Mouse (Mus musculus): ENCODE data around the gene Srebf1. TPM values are rescaled to one million over a fixed set of nuclear protein-coding genes. Genes with fewer than 3 reads are reported as not detected.

Gene Srebf1
- polyA plus RNA-seq, 1 experiment from 2014 or later = 42.6 TPM

DNA sequence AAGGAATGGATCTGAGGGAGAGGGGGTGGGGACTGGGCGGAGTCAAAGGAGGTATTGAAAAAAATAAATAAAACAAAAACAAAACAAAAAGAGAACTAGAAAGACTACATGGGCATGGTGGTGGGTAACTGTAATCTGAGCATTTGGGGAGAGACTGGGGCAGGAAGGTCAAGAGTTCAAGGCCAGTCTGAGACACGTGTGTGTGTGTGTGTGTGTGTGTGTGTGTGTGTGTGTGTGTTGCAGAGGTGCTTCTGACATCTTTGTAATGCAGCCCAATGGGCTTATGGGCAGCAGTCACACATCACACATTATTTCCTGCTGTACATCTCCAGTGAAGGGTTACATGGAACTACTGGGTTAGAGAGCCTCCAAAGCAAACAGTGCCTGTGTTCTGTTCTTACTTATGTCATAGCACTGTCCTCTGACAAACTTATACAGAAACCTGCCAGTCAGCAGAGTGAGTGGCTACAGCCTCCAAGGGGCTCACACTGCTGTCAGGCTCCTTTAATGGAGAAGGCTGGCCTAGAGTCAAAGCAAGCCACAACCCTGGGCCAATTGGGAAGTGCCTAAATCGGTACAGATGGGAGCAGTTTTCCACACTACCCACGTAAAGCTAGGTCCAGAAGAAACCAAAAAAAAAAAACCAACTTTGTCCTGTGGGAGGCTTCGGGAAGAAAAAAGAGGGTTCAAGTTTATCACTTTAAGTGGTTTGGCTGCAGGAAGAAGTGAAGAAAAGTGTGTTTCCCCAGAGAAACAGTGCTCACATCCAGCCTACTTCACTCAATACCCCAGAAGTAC is 25.6 kb upstream of the Srebf1 start:
- no peaks in the 10 kb centered on the region for H3K27me3 ChIP-seq (replicated peaks; ENCODE audit: control insufficient read depth, insufficient read depth, low read length)
- no peak overlapping the region for H3K4me3 ChIP-seq (ENCODE audit: low read depth, low read length)
- H3K36me3 ChIP-seq (ENCODE audit: control insufficient read depth, insufficient read depth, low read length) = peaks cover 11% of the 10 kb centered on the region; the same call in 1 of the 2 replicates
- WGBS = 63% methylated on average over 5 of the region's 5 CpGs
- H3K27ac ChIP-seq (ENCODE audit: low read depth, low read length) = peak overlapping the region; percentile 76
- H3K4me2 ChIP-seq (ENCODE audit: low read length) = no peak overlapping the region
- no peaks in the 10 kb centered on the region for H3K9me3 ChIP-seq (replicated peaks; ENCODE audit: control insufficient read depth, low read length)
- H3K9ac ChIP-seq (ENCODE audit: low read length) = no peak overlapping the region
- 0 out of 2 replicates have a peak, but pooled peaks cover 2% of the 10 kb centered on the region for H3K4me1 ChIP-seq (ENCODE audit: control insufficient read depth, insufficient read depth, low read length)
- ATAC-seq (no peak), DNase-seq (ENCODE audit: low spot score) (no peak)

- Histone ChIP-seq H3K9ac (ENCODE audit: low read length) (no peak overlapping the region), H3K36me3 (ENCODE audit: control insufficient read depth, insufficient read depth, low read length) (peaks cover 15% of the 10 kb centered on the region), H3K4me2 (ENCODE audit: low read length) (no peak overlapping the region), H3K4me1 (ENCODE audit: control insufficient read depth, insufficient read depth, low read length) (0 out of 2 replicates have a peak, but pooled peaks cover 2% of the 10 kb centered on the region), H3K4me3 (ENCODE audit: low read depth, low read length) (no peak overlapping the region), H3K27ac (ENCODE audit: low read depth, low read length) (peak overlapping the region; percentile 60; the same call in 1 of the 2 replicates), H3K9me3 (replicated peaks; ENCODE audit: control insufficient read depth, low read length) (no peaks in the 10 kb centered on the region), H3K27me3 (replicated peaks; ENCODE audit: control insufficient read depth, insufficient read depth, low read length) (no peaks in the 10 kb centered on the region)
- DNase-seq (ENCODE audit: low spot score) (peak; percentile 29), ATAC-seq (no peak)
These were observed 23.7 kb upstream of the Srebf1 start for GRCm38 (mm10) chr11:60246077-60246476.

GRCm38 (mm10) chr11:60244503-60245143 is 22.2 kb upstream of the Srebf1 start:
- 66% methylated on average over 11 of the region's 11 CpGs for WGBS
- H3K9me3 ChIP-seq (replicated peaks; ENCODE audit: control insufficient read depth, low read length) = no peaks in the 10 kb centered on the region
- ATAC-seq = no peak
- H3K4me2 ChIP-seq (ENCODE audit: low read length) = no peak overlapping the region
- no peak overlapping the region for H3K4me3 ChIP-seq (ENCODE audit: low read depth, low read length)
- no peak overlapping the region for H3K27ac ChIP-seq (ENCODE audit: low read depth, low read length)
- no peak overlapping the region for H3K9ac ChIP-seq (ENCODE audit: low read length)
- H3K27me3 ChIP-seq (replicated peaks; ENCODE audit: control insufficient read depth, insufficient read depth, low read length) = no peaks in the 10 kb centered on the region
- DNase-seq (ENCODE audit: low spot score) = no peak
- H3K36me3 ChIP-seq (ENCODE audit: control insufficient read depth, insufficient read depth, low read length) = peaks cover 18% of the 10 kb centered on the region
- H3K4me1 ChIP-seq (ENCODE audit: control insufficient read depth, insufficient read depth, low read length) = 0 out of 2 replicates have a peak, but pooled peaks cover 2% of the 10 kb centered on the region

- Histone ChIP-seq H3K4me2 (ENCODE audit: low read length) (no peak overlapping the region), H3K4me3 (ENCODE audit: low read depth, low read length) (no peak overlapping the region), H3K36me3 (ENCODE audit: control insufficient read depth, insufficient read depth, low read length) (peaks cover 25% of the 10 kb centered on the region), H3K27ac (ENCODE audit: low read depth, low read length) (no peak overlapping the region), H3K4me1 (ENCODE audit: control insufficient read depth, insufficient read depth, low read length) (no peaks in the 10 kb centered on the region), H3K9ac (ENCODE audit: low read length) (no peak overlapping the region), H3K27me3 (replicated peaks; ENCODE audit: control insufficient read depth, insufficient read depth, low read length) (no peaks in the 10 kb centered on the region), H3K9me3 (replicated peaks; ENCODE audit: control insufficient read depth, low read length) (no peaks in the 10 kb centered on the region)
- ATAC-seq = no peak
- no peak for DNase-seq (ENCODE audit: low spot score)
- WGBS = 88% methylated on average over 4 of the region's 4 CpGs
These were observed 18.1 kb upstream of the Srebf1 start for GRCm38 (mm10) chr11:60240509-60240908.

DNA sequence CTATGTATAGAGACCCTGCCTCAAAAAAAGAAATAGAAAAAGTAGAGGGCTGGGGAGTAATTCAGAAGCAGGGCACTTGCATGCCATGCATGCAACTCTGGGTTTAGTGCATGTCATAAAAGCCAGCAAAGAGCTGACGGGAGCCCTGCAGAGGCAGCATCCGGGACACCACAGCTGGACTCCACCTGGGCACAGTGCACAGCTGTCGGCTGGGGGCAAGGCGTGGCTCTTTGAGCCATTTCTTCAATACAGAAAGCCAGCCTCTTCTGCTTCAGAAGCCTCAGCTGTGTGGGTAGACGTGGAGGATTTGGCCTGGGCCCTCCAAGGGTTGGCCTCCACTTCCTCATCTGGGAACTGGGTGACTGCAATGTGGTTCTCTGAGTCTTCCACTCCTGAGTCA is 13.0 kb upstream of the Srebf1 start:
- ATAC-seq = no peak

GRCm38 (mm10) chr11:60233235-60233634 is 10.9 kb upstream of the Srebf1 start:
- H3K27ac ChIP-seq (ENCODE audit: low read depth, low read length) = peak overlapping the region; percentile 35
- H3K27me3 ChIP-seq (replicated peaks; ENCODE audit: control insufficient read depth, insufficient read depth, low read length) = no peaks in the 10 kb centered on the region
- no peak overlapping the region for H3K4me3 ChIP-seq (ENCODE audit: low read depth, low read length)
- no peak overlapping the region for H3K4me2 ChIP-seq (ENCODE audit: low read length)
- WGBS = 38% methylated on average over 8 of the region's 8 CpGs
- peaks cover 23% of the 10 kb centered on the region for H3K36me3 ChIP-seq (ENCODE audit: control insufficient read depth, insufficient read depth, low read length)
- ATAC-seq (no peak), DNase-seq (ENCODE audit: low spot score) (no peak)
- H3K9me3 ChIP-seq (replicated peaks; ENCODE audit: control insufficient read depth, low read length) = no peaks in the 10 kb centered on the region
- H3K9ac ChIP-seq (ENCODE audit: low read length) = no peak overlapping the region
- peaks cover 6% of the 10 kb centered on the region; the same call in 1 of the 2 replicates for H3K4me1 ChIP-seq (ENCODE audit: control insufficient read depth, insufficient read depth, low read length)

More for the DNA sequence above, 13.0 kb upstream of the Srebf1 start:
- Histone ChIP-seq H3K4me2 (ENCODE audit: low read length) (no peak overlapping the region), H3K36me3 (ENCODE audit: control insufficient read depth, insufficient read depth, low read length) (peaks cover 8% of the 10 kb centered on the region; the same call in 1 of the 2 replicates), H3K27ac (ENCODE audit: low read depth, low read length) (no peak overlapping the region), H3K27me3 (replicated peaks; ENCODE audit: control insufficient read depth, insufficient read depth, low read length) (no peaks in the 10 kb centered on the region), H3K9ac (ENCODE audit: low read length) (no peak overlapping the region), H3K4me3 (ENCODE audit: low read depth, low read length) (no peak overlapping the region), H3K9me3 (replicated peaks; ENCODE audit: control insufficient read depth, low read length) (no peaks in the 10 kb centered on the region), H3K4me1 (ENCODE audit: control insufficient read depth, insufficient read depth, low read length) (peaks cover 6% of the 10 kb centered on the region; the same call in 1 of the 2 replicates)
- no peak for DNase-seq (ENCODE audit: low spot score)
- 86% methylated on average over 5 of the region's 5 CpGs for WGBS

- DNase-seq (ENCODE audit: low spot score) = no peak
These were observed 10.2 kb upstream of the Srebf1 start for GRCm38 (mm10) chr11:60232441-60233058.

GRCm38 (mm10) chr11:60231951-60232350 is 9.6 kb upstream of the Srebf1 start:
- H3K4me1 ChIP-seq (ENCODE audit: control insufficient read depth, insufficient read depth, low read length) = peaks cover 6% of the 10 kb centered on the region; the same call in 1 of the 2 replicates
- DNase-seq (ENCODE audit: low spot score) (no peak), ATAC-seq (no peak)
- 51% methylated on average over 4 of the region's 4 CpGs for WGBS
- H3K36me3 ChIP-seq (ENCODE audit: control insufficient read depth, insufficient read depth, low read length) = peaks cover 17% of the 10 kb centered on the region
- no peak overlapping the region for H3K27ac ChIP-seq (ENCODE audit: low read depth, low read length)
- no peaks in the 10 kb centered on the region for H3K9me3 ChIP-seq (replicated peaks; ENCODE audit: control insufficient read depth, low read length)
- no peak overlapping the region for H3K4me2 ChIP-seq (ENCODE audit: low read length)
- H3K4me3 ChIP-seq (ENCODE audit: low read depth, low read length) = no peak overlapping the region
- no peaks in the 10 kb centered on the region for H3K27me3 ChIP-seq (replicated peaks; ENCODE audit: control insufficient read depth, insufficient read depth, low read length)
- no peak overlapping the region for H3K9ac ChIP-seq (ENCODE audit: low read length)

More at GRCm38 (mm10) chr11:60232441-60233058, 10.2 kb upstream of the Srebf1 start:
- Histone ChIP-seq H3K4me2 (ENCODE audit: low read length) (no peak overlapping the region), H3K27ac (ENCODE audit: low read depth, low read length) (0 out of 2 replicates have a peak overlapping the region, but pooled peaks have one; percentile 35), H3K4me3 (ENCODE audit: low read depth, low read length) (no peak overlapping the region), H3K36me3 (ENCODE audit: control insufficient read depth, insufficient read depth, low read length) (peaks cover 23% of the 10 kb centered on the region), H3K4me1 (ENCODE audit: control insufficient read depth, insufficient read depth, low read length) (peaks cover 6% of the 10 kb centered on the region; the same call in 1 of the 2 replicates), H3K9ac (ENCODE audit: low read length) (no peak overlapping the region), H3K9me3 (replicated peaks; ENCODE audit: control insufficient read depth, low read length) (no peaks in the 10 kb centered on the region), H3K27me3 (replicated peaks; ENCODE audit: control insufficient read depth, insufficient read depth, low read length) (no peaks in the 10 kb centered on the region)
- ATAC-seq = no peak
- WGBS = 74% methylated on average over 14 of the region's 14 CpGs

Measured in forebrain, embryonic 14.5 days (tissue).